Mouse (Mus musculus): ENCODE data around the gene Slc22a18. TPM values are rescaled to one million over a fixed set of nuclear protein-coding genes. Genes with fewer than 3 reads are reported as not detected.

Gene Slc22a18
- polyA plus RNA-seq, 1 experiment, result 0.12 TPM

- Histone ChIP-seq H3K27me3 (ENCODE audit: control insufficient read depth, insufficient read depth, insufficient read length) (no peaks in the 10 kb centered on the region), H3K36me3 (ENCODE audit: control insufficient read depth, insufficient read depth) (peaks cover 7% of the 10 kb centered on the region), H3ac (ENCODE audit: control insufficient read depth, insufficient read length) (no peak overlapping the region), H3K4me2 (ENCODE audit: low read depth) (no peak overlapping the region), H3K79me2 (ENCODE audit: control insufficient read depth, insufficient read depth) (no peaks in the 10 kb centered on the region), H3K4me3 (no peak overlapping the region)
- no peak for TF ChIP-seq MAX (IDR thresholded peaks at IDR 0.05; ENCODE audit: low read depth)
- TF ChIP-seq POLR2A (IDR thresholded peaks at IDR 0.05; ENCODE audit: insufficient read length, low read depth), result no peak
- no peak for TF ChIP-seq E2F4 (IDR thresholded peaks at IDR 0.05; ENCODE audit: insufficient read depth)
Observed at GRCm38 (mm10) chr7:143511335-143511712, 37.8 kb downstream of the Slc22a18 start.

GRCm38 (mm10) chr7:143513763-143514415, 40.4 kb downstream of the Slc22a18 start:
- H3K4me3 ChIP-seq, result no peak overlapping the region
- no peak overlapping the region for H3ac ChIP-seq (ENCODE audit: control insufficient read depth, insufficient read length)
- no peak overlapping the region for H3K4me2 ChIP-seq (ENCODE audit: low read depth)
- TF ChIP-seq TCF12 (IDR thresholded peaks at IDR 0.05; ENCODE audit: insufficient read depth, poor library complexity, severe bottlenecking) (no peak), CEBPB (IDR thresholded peaks at IDR 0.05; ENCODE audit: insufficient read depth, poor library complexity, severe bottlenecking) (no peak), REST (IDR thresholded peaks at IDR 0.05; ENCODE audit: insufficient read depth, insufficient read length) (no peak), MYOG (IDR thresholded peaks at IDR 0.05; ENCODE audit: control insufficient read depth in 1 of 3, insufficient read depth in 1 of 3, insufficient read length in 2 of 3, low read depth in 2 of 3) (no peak), SRF (IDR thresholded peaks at IDR 0.05; ENCODE audit: control insufficient read depth, insufficient read length, low read depth) (no peak), MYOD1 (IDR thresholded peaks at IDR 0.05; ENCODE audit: control insufficient read depth in 1 of 3, insufficient read length in 2 of 3, low read depth in 2 of 3) (peak in 1 of 3 experiments; percentile 56), TCF3 (IDR thresholded peaks at IDR 0.05; ENCODE audit: insufficient read length, low read depth) (no peak), USF1 (IDR thresholded peaks at IDR 0.05; ENCODE audit: low read depth) (no peak), POLR2AphosphoS2 (IDR thresholded peaks at IDR 0.05; ENCODE audit: insufficient read length, low read depth) (no peak)
- no peaks in the 10 kb centered on the region for H3K79me2 ChIP-seq (ENCODE audit: control insufficient read depth, insufficient read depth)
- peaks cover 13% of the 10 kb centered on the region for H3K36me3 ChIP-seq (ENCODE audit: control insufficient read depth, insufficient read depth)
- no peaks in the 10 kb centered on the region for H3K27me3 ChIP-seq (ENCODE audit: control insufficient read depth, insufficient read depth, insufficient read length)

- no peaks in the 10 kb centered on the region for H3K27me3 ChIP-seq (ENCODE audit: control insufficient read depth, insufficient read depth, insufficient read length)
- H3K4me3 ChIP-seq, result no peak overlapping the region
- no peak overlapping the region for H3K4me2 ChIP-seq (ENCODE audit: low read depth)
- H3K36me3 ChIP-seq (ENCODE audit: control insufficient read depth, insufficient read depth), result peaks cover 18% of the 10 kb centered on the region
- no peaks in the 10 kb centered on the region for H3K79me2 ChIP-seq (ENCODE audit: control insufficient read depth, insufficient read depth)
- no peak overlapping the region for H3ac ChIP-seq (ENCODE audit: control insufficient read depth, insufficient read length)
- no peak for TF ChIP-seq USF1 (IDR thresholded peaks at IDR 0.05; ENCODE audit: low read depth)
- no peak for TF ChIP-seq MYOG (IDR thresholded peaks at IDR 0.05; ENCODE audit: control insufficient read depth in 1 of 3, insufficient read depth in 1 of 3, insufficient read length in 2 of 3, low read depth in 2 of 3)
- TF ChIP-seq MYOD1 (IDR thresholded peaks at IDR 0.05; ENCODE audit: control insufficient read depth in 1 of 3, insufficient read length in 2 of 3, low read depth in 2 of 3), result no peak
- TF ChIP-seq POLR2A (IDR thresholded peaks at IDR 0.05; ENCODE audit: insufficient read length, low read depth), result no peak
- TF ChIP-seq MAX (IDR thresholded peaks at IDR 0.05; ENCODE audit: low read depth), result no peak
- TF ChIP-seq TCF3 (IDR thresholded peaks at IDR 0.05; ENCODE audit: insufficient read length, low read depth), result no peak
- no peak for TF ChIP-seq REST (IDR thresholded peaks at IDR 0.05; ENCODE audit: insufficient read depth, insufficient read length)
- no peak for TF ChIP-seq TCF12 (IDR thresholded peaks at IDR 0.05; ENCODE audit: insufficient read depth, poor library complexity, severe bottlenecking)
- no peak for TF ChIP-seq E2F4 (IDR thresholded peaks at IDR 0.05; ENCODE audit: insufficient read depth)
- no peak for TF ChIP-seq CEBPB (IDR thresholded peaks at IDR 0.05; ENCODE audit: insufficient read depth, poor library complexity, severe bottlenecking)
- no peak for TF ChIP-seq POLR2AphosphoS2 (IDR thresholded peaks at IDR 0.05; ENCODE audit: insufficient read length, low read depth)
- TF ChIP-seq SRF (IDR thresholded peaks at IDR 0.05; ENCODE audit: control insufficient read depth, insufficient read length, low read depth), result no peak
Observed at GRCm38 (mm10) chr7:143514416-143514768, 40.9 kb downstream of the Slc22a18 start.

GRCm38 (mm10) chr7:143519333-143519732, 45.8 kb downstream of the Slc22a18 start:
- Histone ChIP-seq H3K36me3 (ENCODE audit: control insufficient read depth, insufficient read depth) (peaks cover 46% of the 10 kb centered on the region), H3K27me3 (ENCODE audit: control insufficient read depth, insufficient read depth, insufficient read length) (no peaks in the 10 kb centered on the region), H3K79me2 (ENCODE audit: control insufficient read depth, insufficient read depth) (no peaks in the 10 kb centered on the region), H3K4me2 (ENCODE audit: low read depth) (no peak overlapping the region), H3ac (ENCODE audit: control insufficient read depth, insufficient read length) (no peak overlapping the region), H3K4me3 (no peak overlapping the region)
- TF ChIP-seq USF1 (IDR thresholded peaks at IDR 0.05; ENCODE audit: low read depth), result no peak
- no peak for TF ChIP-seq POLR2A (IDR thresholded peaks at IDR 0.05; ENCODE audit: insufficient read length, low read depth)
- no peak for TF ChIP-seq REST (IDR thresholded peaks at IDR 0.05; ENCODE audit: insufficient read depth, insufficient read length)
- TF ChIP-seq MAX (IDR thresholded peaks at IDR 0.05; ENCODE audit: low read depth), result no peak
- no peak for TF ChIP-seq MYOD1 (IDR thresholded peaks at IDR 0.05; ENCODE audit: control insufficient read depth in 1 of 3, insufficient read length in 2 of 3, low read depth in 2 of 3)
- TF ChIP-seq MYOG (IDR thresholded peaks at IDR 0.05; ENCODE audit: control insufficient read depth in 1 of 3, insufficient read depth in 1 of 3, insufficient read length in 2 of 3, low read depth in 2 of 3), result no peak
- TF ChIP-seq TCF3 (IDR thresholded peaks at IDR 0.05; ENCODE audit: insufficient read length, low read depth), result no peak
- no peak for TF ChIP-seq SRF (IDR thresholded peaks at IDR 0.05; ENCODE audit: control insufficient read depth, insufficient read length, low read depth)

GRCm38 (mm10) chr7:143532410-143532809, 58.9 kb downstream of the Slc22a18 start:
- Histone ChIP-seq H3K36me3 (ENCODE audit: control insufficient read depth, insufficient read depth) (peaks cover 55% of the 10 kb centered on the region), H3K27me3 (ENCODE audit: control insufficient read depth, insufficient read depth, insufficient read length) (no peaks in the 10 kb centered on the region), H3K4me3 (no peak overlapping the region), H3ac (ENCODE audit: control insufficient read depth, insufficient read length) (no peak overlapping the region), H3K79me2 (ENCODE audit: control insufficient read depth, insufficient read depth) (peaks cover 7% of the 10 kb centered on the region), H3K4me2 (ENCODE audit: low read depth) (no peak overlapping the region)
- no peak for TF ChIP-seq MAX (IDR thresholded peaks at IDR 0.05; ENCODE audit: low read depth)
- TF ChIP-seq USF1 (IDR thresholded peaks at IDR 0.05; ENCODE audit: low read depth), result no peak
- TF ChIP-seq REST (IDR thresholded peaks at IDR 0.05; ENCODE audit: insufficient read depth, insufficient read length), result no peak
- TF ChIP-seq MYOG (IDR thresholded peaks at IDR 0.05; ENCODE audit: control insufficient read depth in 1 of 3, insufficient read depth in 1 of 3, insufficient read length in 2 of 3, low read depth in 2 of 3), result peak in 2 of 3 experiments; percentile 7 to 24
- no peak for TF ChIP-seq POLR2AphosphoS2 (IDR thresholded peaks at IDR 0.05; ENCODE audit: insufficient read length, low read depth)
- TF ChIP-seq E2F4 (IDR thresholded peaks at IDR 0.05; ENCODE audit: insufficient read depth), result no peak
- TF ChIP-seq MYOD1 (IDR thresholded peaks at IDR 0.05; ENCODE audit: control insufficient read depth in 1 of 3, insufficient read length in 2 of 3, low read depth in 2 of 3), result peak in 1 of 3 experiments; percentile 59
- no peak for TF ChIP-seq TCF3 (IDR thresholded peaks at IDR 0.05; ENCODE audit: insufficient read length, low read depth)
- no peak for TF ChIP-seq CEBPB (IDR thresholded peaks at IDR 0.05; ENCODE audit: insufficient read depth, poor library complexity, severe bottlenecking)
- no peak for TF ChIP-seq SRF (IDR thresholded peaks at IDR 0.05; ENCODE audit: control insufficient read depth, insufficient read length, low read depth)
- TF ChIP-seq TCF12 (IDR thresholded peaks at IDR 0.05; ENCODE audit: insufficient read depth, poor library complexity, severe bottlenecking), result no peak

All from myocyte (in vitro differentiated cells).